Mouse (Mus musculus) midbrain, embryonic 16.5 days (tissue): ENCODE measurements around the gene Ifnb1. TPM values are rescaled to one million over a fixed set of nuclear protein-coding genes. Genes with fewer than 3 reads are reported as not detected.
"Not testable (repeated sequence)": the region's sequence is repeated elsewhere in the genome, so short reads cannot be mapped to it uniquely, and the experiment has no call there.

ENCODE experiments used
- ATAC-seq: fragments of 200-750 bp; cut with Nextera tagmentation; 2 replicates; pipeline ENCODE4 v1.8.0; 2017; ENCODE audit warnings: moderate TSS enrichment
- H3K27ac ChIP-seq: fragments of 300-500 bp; sonication (generic); 2 replicates; pipeline ENCODE4 v1.5.1; 2014; ENCODE audit warnings: mild to moderate bottlenecking, low read length, mixed read lengths
- H3K27me3 ChIP-seq: fragments of 300-500 bp; sonication (generic); 2 replicates; pipeline ENCODE4 v1.6.1; 2014; ENCODE audit warnings: low read depth, low read length, mixed read lengths; ENCODE audit not compliant: control insufficient read depth, insufficient read depth
- H3K36me3 ChIP-seq: fragments of 300-500 bp; sonication (generic); 2 replicates; pipeline ENCODE4 v1.6.1; 2014; ENCODE audit warnings: mild to moderate bottlenecking, low read length, moderate library complexity, mixed read lengths; ENCODE audit not compliant: control insufficient read depth, insufficient read depth
- H3K4me1 ChIP-seq: fragments of 300-500 bp; sonication (generic); 2 replicates; pipeline ENCODE4 v1.6.1; 2014; ENCODE audit warnings: mild to moderate bottlenecking, low read length, mixed read lengths; ENCODE audit not compliant: control insufficient read depth, insufficient read depth
- H3K4me2 ChIP-seq: fragments of 300-500 bp; sonication (generic); 2 replicates; pipeline ENCODE4 v1.6.1; 2014; ENCODE audit warnings: mild to moderate bottlenecking, low read length, mixed read lengths
- H3K4me3 ChIP-seq: fragments of 300-500 bp; sonication (generic); 2 replicates; pipeline ENCODE4 v1.5.1; 2014; ENCODE audit warnings: low read depth, mild to moderate bottlenecking, low read length, moderate library complexity, mixed read lengths
- H3K9ac ChIP-seq: fragments of 300-500 bp; sonication (generic); 2 replicates; pipeline ENCODE4 v1.6.1; 2014; ENCODE audit warnings: low read depth, low read length, mixed read lengths
- H3K9me3 ChIP-seq: fragments of 300-500 bp; sonication (generic); replicated peaks from 2 replicates; pipeline ENCODE4 v1.6.1; 2014; ENCODE audit warnings: mild to moderate bottlenecking, low read length, mixed read lengths; ENCODE audit not compliant: control insufficient read depth, poor library complexity, severe bottlenecking
- WGBS: fragments of 180-500 bp; shearing (Covaris S2); extraction: QIAGEN DNeasy Blood & Tissue Kit; methylation state at CpG from one replicate; pipeline ENCODE4 v1.1.7; 2014; 5-methylcytosine and 5-hydroxymethylcytosine counted together
- polyA plus RNA-seq: library from polyadenylated mRNA; unstranded; fragments of >200 nt; fragmentation: Nextera tagmentation; extraction: Ambion mirVana; gene quantifications from 2 replicates; pipeline ENCODE4 v1.2.1, GENCODE M21; 2015

The Ifnb1 gene
- not detected in 2 replicates for polyA plus RNA-seq

DNA sequence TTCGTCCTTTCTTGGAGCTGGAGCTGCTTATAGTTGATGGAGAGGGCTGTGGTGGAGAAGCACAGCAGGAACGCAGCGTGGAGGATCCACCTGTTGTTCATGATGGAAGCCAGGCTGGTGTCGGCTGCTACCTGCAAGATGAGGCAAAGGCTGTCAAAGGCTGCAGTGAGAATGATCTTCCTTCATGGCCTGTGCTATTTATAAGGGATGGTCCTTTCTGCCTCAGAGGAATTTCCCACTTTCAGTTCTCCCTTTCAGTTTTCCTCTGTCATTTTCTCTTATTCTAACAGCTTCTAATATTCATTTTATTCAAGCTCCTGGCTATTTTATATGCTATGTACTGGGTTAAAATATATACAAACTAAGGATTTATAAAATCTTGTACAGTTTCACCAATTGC is at the start of gene Ifnb1:
Gene Ifnb1 (minus strand): TSS at position 101 of the 400 bp plus-strand sequence.
- no peaks in the 10 kb centered on the region for H3K27me3 ChIP-seq
- H3K4me3 ChIP-seq = no peak within 1 kb of the TSS
- no peak for ATAC-seq
- no peaks in the 10 kb centered on the region for H3K4me1 ChIP-seq
- no peak within 1 kb of the TSS for H3K4me2 ChIP-seq
- H3K27ac ChIP-seq = no peak within 1 kb of the TSS
- H3K36me3 ChIP-seq = no peaks in the 10 kb centered on the region
- no peaks in the 10 kb centered on the region for H3K9me3 ChIP-seq
- no peak within 1 kb of the TSS for H3K9ac ChIP-seq
- WGBS = 90% methylated on average over 4 of the region's 4 CpGs

DNA sequence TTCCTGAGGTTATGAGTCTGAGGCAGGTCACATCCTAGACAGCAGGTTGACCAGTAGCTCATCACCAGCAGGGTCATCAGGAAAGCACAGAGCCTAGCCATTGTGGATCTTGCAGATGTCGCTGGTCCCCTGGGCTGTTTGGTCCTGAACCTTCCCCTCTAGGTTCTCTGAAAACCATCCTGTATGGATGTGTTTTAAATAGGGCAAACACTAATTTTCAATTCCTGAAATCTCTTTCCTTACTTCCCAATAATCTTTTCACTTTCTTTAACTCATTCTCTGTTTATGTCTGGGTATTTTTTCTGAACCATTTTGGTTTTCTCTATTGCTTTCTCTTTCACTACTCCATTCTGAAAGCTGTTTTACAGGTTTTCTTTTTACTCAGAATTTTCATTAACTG is 49.1 kb upstream of the Ifnb1 start, which contains the start of gene Ifna14:
Gene Ifna14 (minus strand): TSS at position 101 of the 400 bp plus-strand sequence.
- Histone ChIP-seq H3K4me2 (no peak within 1 kb of the TSS), H3K4me1 (no peaks in the 10 kb centered on the region), H3K27me3 (no peaks in the 10 kb centered on the region), H3K27ac (no peak within 1 kb of the TSS), H3K9me3 (no peaks in the 10 kb centered on the region), H3K4me3 (no peak within 1 kb of the TSS), H3K9ac (no peak within 1 kb of the TSS), H3K36me3 (no peaks in the 10 kb centered on the region)
- WGBS = 75% methylated on average over 1 of the region's 1 CpGs
- ATAC-seq = no peak

DNA sequence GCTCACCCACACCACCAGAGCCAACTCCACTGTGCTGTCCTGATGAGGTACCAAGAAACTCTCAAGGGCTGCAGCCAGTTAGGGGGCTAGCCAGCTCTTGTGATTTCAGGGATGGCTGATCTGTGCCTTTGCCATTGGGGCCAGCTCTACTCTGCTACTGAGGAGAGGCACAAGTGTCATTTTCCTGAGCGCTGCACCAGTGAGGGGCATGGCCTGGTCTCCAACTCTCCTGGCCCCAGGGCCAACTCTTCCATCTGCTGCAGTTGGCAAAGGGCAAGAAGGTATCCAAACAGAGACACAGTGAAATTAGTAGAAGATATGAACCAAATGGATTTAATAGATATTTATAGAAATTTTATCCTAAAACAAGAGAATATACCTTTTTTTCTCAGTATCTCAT is 39.2 kb upstream of the Ifnb1 start:
- H3K9me3 ChIP-seq = no peaks in the 10 kb centered on the region
- no peak overlapping the region for H3K4me2 ChIP-seq
- H3K9ac ChIP-seq = no peak overlapping the region
- H3K36me3 ChIP-seq = no peaks in the 10 kb centered on the region
- H3K4me3 ChIP-seq = no peak overlapping the region
- H3K4me1 ChIP-seq = no peaks in the 10 kb centered on the region
- ATAC-seq = no peak
- no peak overlapping the region for H3K27ac ChIP-seq
- WGBS = 100% methylated on average over 1 of the region's 1 CpGs
- no peaks in the 10 kb centered on the region for H3K27me3 ChIP-seq

DNA sequence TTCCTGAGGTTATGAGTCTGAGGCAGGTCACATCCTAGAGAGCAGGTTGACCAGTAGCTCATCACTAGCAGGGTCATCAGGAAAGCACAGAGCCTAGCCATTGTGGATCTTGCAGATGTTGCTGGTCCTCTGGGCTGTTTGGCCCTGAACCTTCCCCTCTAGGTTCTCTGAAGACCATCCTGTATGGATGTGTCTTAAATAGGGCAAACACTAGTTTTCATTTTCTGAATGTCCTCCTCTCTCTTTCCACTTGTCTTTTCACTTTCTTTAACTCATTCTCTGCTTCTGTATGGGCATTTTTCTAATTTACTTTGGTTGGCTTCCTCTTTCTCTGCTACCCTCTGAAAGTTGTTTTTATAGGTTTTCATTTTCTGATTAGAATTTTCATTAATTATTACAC is 35.6 kb upstream of the Ifnb1 start, which contains the start of gene Ifna15:
Gene Ifna15 (minus strand): TSS at position 101 of the 400 bp plus-strand sequence.
- ATAC-seq, H3K4me2 ChIP-seq, H3K9me3 ChIP-seq, H3K36me3 ChIP-seq, H3K4me1 ChIP-seq, H3K27ac ChIP-seq, H3K27me3 ChIP-seq, H3K4me3 ChIP-seq, H3K9ac ChIP-seq: not testable (repeated sequence)

DNA sequence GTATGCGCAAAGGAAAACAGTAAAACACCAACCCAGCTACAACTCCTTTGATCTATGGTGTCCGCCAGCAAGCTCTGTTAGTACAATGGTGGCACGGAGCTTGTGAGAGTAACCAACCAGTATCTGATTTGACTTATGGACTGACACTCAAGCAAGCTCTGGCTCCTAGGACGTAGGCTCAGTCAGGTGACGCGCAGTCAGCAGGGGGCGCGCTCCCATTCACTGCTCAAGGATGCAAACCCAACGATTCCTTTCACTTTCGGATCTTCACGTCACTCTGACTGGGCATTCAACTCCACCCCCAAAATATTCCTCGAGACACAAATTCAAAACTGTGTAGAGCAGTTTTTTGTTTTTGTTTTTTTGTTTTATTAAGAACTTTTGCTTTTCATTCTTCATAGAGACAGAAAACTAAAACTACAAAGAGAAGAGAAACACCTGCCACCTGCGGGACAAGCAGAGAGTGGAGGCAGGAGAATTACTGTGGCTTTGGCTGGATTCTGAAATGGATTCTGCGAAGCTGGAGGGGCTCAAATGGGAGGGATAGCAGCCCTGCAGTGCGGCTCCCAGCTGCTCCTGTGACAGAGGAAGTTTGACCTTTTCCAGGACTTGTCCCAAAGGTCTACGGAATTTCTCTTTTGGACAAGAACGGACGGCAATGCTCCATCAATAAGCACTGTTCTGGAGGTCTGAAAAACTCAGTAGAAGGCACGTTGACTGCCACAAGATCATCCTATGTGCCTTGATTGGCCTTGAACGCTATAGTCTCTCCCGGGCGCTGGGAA is 27.8 kb upstream of the Ifnb1 start:
- Histone ChIP-seq H3K36me3 (no peaks in the 10 kb centered on the region), H3K9me3 (no peaks in the 10 kb centered on the region), H3K27me3 (no peaks in the 10 kb centered on the region), H3K4me2 (peak overlapping the region; percentile 42), H3K27ac (no peak overlapping the region), H3K9ac (no peak overlapping the region), H3K4me1 (no peaks in the 10 kb centered on the region), H3K4me3 (no peak overlapping the region; the same call in 1 of the 2 replicates)
- WGBS = 35% methylated on average over 22 of the region's 22 CpGs
- no peak for ATAC-seq

DNA sequence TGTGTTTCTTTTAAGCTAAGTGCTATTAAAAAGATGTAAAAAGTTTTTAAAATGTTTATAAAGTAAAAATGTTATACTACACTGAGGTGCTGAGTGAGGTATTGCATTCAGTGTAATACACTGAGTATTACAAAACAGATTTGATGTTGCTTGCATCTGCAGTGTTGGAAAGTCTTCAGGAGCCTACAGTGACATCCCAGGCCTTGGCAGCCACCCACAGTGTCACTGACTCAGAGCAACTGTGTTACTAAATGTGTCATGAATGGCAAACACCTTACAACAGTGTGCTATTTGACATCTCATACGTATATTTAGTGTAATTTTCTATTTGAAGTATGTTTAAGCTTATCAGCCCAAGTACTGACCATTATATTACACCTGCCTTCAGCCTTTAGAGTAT is 25.4 kb upstream of the Ifnb1 start:
- Histone ChIP-seq H3K4me3 (no peak overlapping the region), H3K36me3 (no peaks in the 10 kb centered on the region), H3K27ac (no peak overlapping the region), H3K4me1 (no peaks in the 10 kb centered on the region), H3K9ac (no peak overlapping the region), H3K4me2 (no peak overlapping the region), H3K27me3 (no peaks in the 10 kb centered on the region), H3K9me3 (no peaks in the 10 kb centered on the region)
- ATAC-seq = no peak
- 92% methylated on average over 1 of the region's 1 CpGs for WGBS

DNA sequence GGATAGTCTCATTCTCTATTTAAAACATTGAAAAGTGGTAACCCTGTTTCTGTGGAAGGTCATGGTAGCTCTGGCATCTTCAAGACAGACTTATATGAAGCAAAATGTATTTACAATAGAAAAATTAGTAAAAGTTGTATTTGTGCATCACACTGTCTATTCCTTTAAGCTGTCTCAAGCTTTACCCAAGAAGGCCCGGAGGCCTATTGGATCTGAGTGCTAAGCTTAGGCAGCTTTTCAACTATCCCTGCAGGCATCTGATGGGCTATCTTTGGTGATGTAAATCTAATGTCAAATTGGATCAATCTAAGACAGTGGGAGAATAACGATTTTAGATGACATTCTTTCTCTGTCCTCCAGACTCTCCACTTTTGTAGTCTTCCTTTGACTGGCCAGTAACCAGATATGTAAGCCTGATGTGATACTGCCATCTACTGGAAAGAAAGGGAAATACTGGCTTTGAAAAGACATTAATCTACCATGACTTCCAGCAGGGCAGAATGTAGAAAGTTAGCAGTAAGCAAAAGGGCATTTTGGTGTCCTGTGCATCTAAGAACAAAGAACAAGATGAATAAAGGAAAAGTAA is 21.2 kb upstream of the Ifnb1 start:
- Histone ChIP-seq H3K27ac (no peak overlapping the region), H3K27me3 (no peaks in the 10 kb centered on the region), H3K36me3 (no peaks in the 10 kb centered on the region), H3K9me3 (no peaks in the 10 kb centered on the region), H3K4me1 (no peaks in the 10 kb centered on the region), H3K4me2 (no peak overlapping the region), H3K9ac (no peak overlapping the region), H3K4me3 (no peak overlapping the region)
- peak; percentile 92 for ATAC-seq
- 39% methylated on average over 2 of the region's 2 CpGs for WGBS

DNA sequence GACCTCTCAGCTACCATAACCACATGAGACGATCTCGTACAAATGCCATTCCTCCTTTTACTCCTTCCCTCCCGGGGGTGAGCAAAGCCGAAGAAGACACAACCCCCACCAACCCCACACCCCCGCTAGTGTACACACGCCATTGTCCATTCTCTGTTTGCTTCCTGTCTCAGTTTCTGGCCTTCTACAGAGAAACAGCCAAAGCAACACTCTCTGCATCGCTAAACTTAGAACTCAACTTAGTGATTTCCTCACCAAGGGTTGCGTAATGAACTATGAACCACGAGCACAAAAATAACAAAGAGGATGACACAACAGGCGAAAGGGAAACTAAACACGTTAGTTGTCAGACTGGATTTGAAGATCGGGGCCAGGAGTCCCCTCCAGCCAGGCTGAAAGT is 14.8 kb upstream of the Ifnb1 start:
- Histone ChIP-seq H3K9me3 (no peaks in the 10 kb centered on the region), H3K9ac (no peak overlapping the region), H3K4me2 (no peak overlapping the region), H3K4me1 (no peaks in the 10 kb centered on the region), H3K27me3 (no peaks in the 10 kb centered on the region), H3K4me3 (no peak overlapping the region), H3K27ac (no peak overlapping the region), H3K36me3 (no peaks in the 10 kb centered on the region)
- WGBS = 83% methylated on average over 12 of the region's 12 CpGs
- ATAC-seq = no peak

DNA sequence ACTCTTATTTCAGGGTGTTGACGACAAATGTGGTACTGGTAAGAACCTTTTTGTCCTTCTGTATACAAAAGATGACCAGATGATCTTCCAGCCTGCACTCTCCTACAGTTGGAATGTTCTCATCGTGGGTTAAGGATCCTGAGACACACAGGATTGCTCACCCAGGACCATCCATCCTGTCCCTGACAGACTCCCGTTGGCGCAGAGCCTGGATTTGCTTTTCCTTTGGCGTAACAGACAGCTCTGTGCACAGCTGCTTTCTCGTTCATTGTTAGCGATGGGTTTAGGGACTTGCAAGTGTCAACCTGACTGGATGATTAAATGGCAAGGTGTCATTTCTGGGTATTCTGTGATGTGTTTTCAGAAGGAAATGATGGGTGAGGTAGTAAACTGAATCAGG is 14.1 kb upstream of the Ifnb1 start:
- H3K4me2 ChIP-seq = no peak overlapping the region
- WGBS = 81% methylated on average over 7 of the region's 7 CpGs
- H3K27ac ChIP-seq = no peak overlapping the region
- no peaks in the 10 kb centered on the region for H3K27me3 ChIP-seq
- no peaks in the 10 kb centered on the region for H3K36me3 ChIP-seq
- no peak for ATAC-seq
- no peaks in the 10 kb centered on the region for H3K9me3 ChIP-seq
- no peak overlapping the region for H3K4me3 ChIP-seq
- H3K9ac ChIP-seq = no peak overlapping the region
- no peaks in the 10 kb centered on the region for H3K4me1 ChIP-seq
